ENCODE assay signal across 18 mouse cellular contexts in the genomic region with DNA sequence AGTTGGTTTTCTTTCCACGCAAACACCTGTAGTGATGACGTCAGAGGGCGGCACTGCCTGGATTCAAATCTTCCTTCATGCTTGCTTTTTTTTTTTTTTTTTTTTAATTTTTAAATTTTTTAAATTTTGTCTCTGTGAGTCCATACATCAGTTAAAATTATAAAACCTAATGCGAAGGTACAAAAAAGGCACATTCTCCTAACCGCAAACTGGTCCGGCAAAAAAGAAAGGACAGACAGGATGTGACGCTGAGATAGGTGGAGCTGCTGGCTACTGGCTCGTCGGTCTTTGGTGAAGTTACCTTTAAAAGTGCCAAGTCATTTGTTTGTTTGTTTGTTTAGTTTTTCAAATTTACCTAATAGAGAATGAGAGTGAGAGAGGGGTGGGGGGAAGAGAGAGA. TPM values are rescaled to one million over a fixed set of nuclear protein-coding genes. Genes with fewer than 3 reads are reported as not detected.
"Had no signal": no experiment of that assay in that cellular context is flagged by ENCODE, and none has a peak within 500 bp of the region (broad histone marks: within the 10 kb centered on the region; RNA-seq: fewer than 3 reads in every experiment).

No protein-coding gene starts in this region.

- H3K4me3 ChIP-seq: left cerebral cortex, adult 2 months; liver, embryonic 13.5 days had no signal

- DNase-seq: kidney, adult 9 months; kidney, postnatal 14 days; kidney, postnatal 4 days; liver, embryonic 13.5 days; lung, adult 2 months; lung, postnatal 14 days; lung, postnatal 4 days; midbrain, embryonic 14.5 days; right cerebral cortex, adult 18-20 months; right cerebral cortex, postnatal 25 days; spleen, adult 18-20 months; thymus, adult 18-20 months; thymus, postnatal 36 days had no signal

- H3K9ac ChIP-seq: liver, embryonic 13.5 days had no signal

- H3K4me1 ChIP-seq: liver, embryonic 13.5 days had no signal

- H3K4me2 ChIP-seq: liver, embryonic 13.5 days; midbrain, embryonic 11.5 days had no signal

- H3K27me3 ChIP-seq: liver, embryonic 13.5 days had no signal

- H3K9me3 ChIP-seq: liver, embryonic 13.5 days had no signal

- H3K27ac ChIP-seq: left cerebral cortex, adult 2 months; liver, embryonic 13.5 days had no signal

RNA-seq across cellular contexts. Expression of gene Itgb6, which starts 28.8 kb away (rescaled TPM):
- total RNA-seq: left cerebral cortex, adult 2 months; megakaryocyte-erythroid progenitor cell, adult 5-6 weeks had no signal
- polyA plus RNA-seq: liver, adult 2 months; midbrain, embryonic 14.5 days; testis, adult 2 months had no signal
